Mouse (Mus musculus): ENCODE data around the gene Qtrt2.

Qtrt2 gene

DNA sequence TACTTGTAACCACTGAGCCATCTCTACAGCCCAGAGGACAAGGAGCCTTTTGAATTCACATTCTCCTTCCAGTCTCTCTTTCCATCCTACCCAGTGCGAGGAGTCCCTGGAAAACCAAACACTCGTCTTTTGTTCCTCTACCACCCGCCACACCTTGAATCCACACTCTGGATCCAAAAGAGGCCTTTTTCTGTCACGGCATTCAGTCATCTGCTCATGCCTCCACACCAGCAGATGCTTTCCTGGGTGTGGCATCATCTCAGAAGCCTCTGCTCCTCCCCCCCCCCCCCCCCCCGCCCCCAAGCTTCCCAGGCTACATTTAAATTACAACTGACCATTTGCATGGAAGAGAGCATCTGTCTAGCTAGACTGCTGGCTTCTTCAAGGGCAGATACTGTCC lies 110.3 kb downstream of the Qtrt2 start:
- DNase-seq (ENCODE audit: low read depth), result no peak

DNA sequence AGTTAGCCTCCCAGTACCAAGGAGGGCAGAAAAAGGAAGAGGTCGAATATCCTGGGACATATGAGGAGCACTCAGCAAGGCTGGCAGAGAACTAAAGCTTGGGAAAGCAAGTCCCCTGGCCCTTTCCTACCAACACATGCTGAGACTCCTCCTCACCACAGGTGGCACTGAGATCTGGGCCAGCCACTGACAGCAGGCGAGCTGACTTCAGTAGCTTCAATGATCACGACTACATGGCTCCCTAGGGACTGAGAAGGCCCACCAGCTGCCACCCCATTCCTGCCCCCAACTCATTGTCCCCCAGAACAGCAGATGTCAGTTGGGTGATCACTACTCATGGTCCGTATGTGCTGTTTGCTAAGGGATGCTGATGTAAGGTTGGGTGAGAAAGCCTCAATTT lies 112.0 kb downstream of the Qtrt2 start:
- no peak for DNase-seq (ENCODE audit: low read depth)

Measured in 416B (cell line).